Mouse (Mus musculus): ENCODE results near the gene Tbc1d22b. TPM values are rescaled to one million over a fixed set of nuclear protein-coding genes. Genes with fewer than 3 reads are reported as not detected.

Gene Tbc1d22b
- polyA plus RNA-seq, 1 experiment from 2014 or later = 6.9 TPM

GRCm38 (mm10) chr17:29615616-29616015 is 66.0 kb downstream of the Tbc1d22b start:
- ATAC-seq (ENCODE audit: low FRiP score, low TSS enrichment) (no peak), DNase-seq (ENCODE audit: low spot score) (no peak)
- WGBS = 8% methylated on average over 4 of the region's 4 CpGs
- Histone ChIP-seq H3K36me3 (ENCODE audit: control insufficient read depth, insufficient read depth, low read length) (peaks cover 2% of the 10 kb centered on the region; the same call in 1 of the 2 replicates), H3K4me2 (replicated peaks; ENCODE audit: low read depth) (peak overlapping the region; percentile 82), H3K4me3 (ENCODE audit: low read depth, low read length) (peak overlapping the region; percentile 96), H3K27ac (replicated peaks) (peak overlapping the region; percentile 4; the same call in 1 of the 2 replicates), H3K27me3 (ENCODE audit: control insufficient read depth, insufficient read depth, low read length) (no peaks in the 10 kb centered on the region), H3K9me3 (ENCODE audit: control insufficient read depth, low read length) (no peaks in the 10 kb centered on the region), H3K9ac (ENCODE audit: low read length) (peak overlapping the region; percentile 97), H3K4me1 (replicated peaks; ENCODE audit: control insufficient read depth, insufficient read depth) (no peaks in the 10 kb centered on the region; the same call in 1 of the 2 replicates)
- no peak for TF ChIP-seq CTCF (IDR thresholded peaks at IDR 0.05; ENCODE audit: low read depth)
- no peak for TF ChIP-seq EP300 (optimal IDR thresholded peaks at IDR 0.05)

GRCm38 (mm10) chr17:29619231-29619630 is 69.6 kb downstream of the Tbc1d22b start:
- Histone ChIP-seq H3K4me2 (replicated peaks; ENCODE audit: low read depth) (no peak overlapping the region), H3K9me3 (ENCODE audit: control insufficient read depth, low read length) (no peaks in the 10 kb centered on the region), H3K4me3 (ENCODE audit: low read depth, low read length) (no peak overlapping the region), H3K27ac (replicated peaks) (no peak overlapping the region), H3K36me3 (ENCODE audit: control insufficient read depth, insufficient read depth, low read length) (peaks cover 7% of the 10 kb centered on the region), H3K27me3 (ENCODE audit: control insufficient read depth, insufficient read depth, low read length) (no peaks in the 10 kb centered on the region), H3K4me1 (replicated peaks; ENCODE audit: control insufficient read depth, insufficient read depth) (no peaks in the 10 kb centered on the region; the same call in 1 of the 2 replicates), H3K9ac (ENCODE audit: low read length) (no peak overlapping the region)
- no peak for ATAC-seq (ENCODE audit: low FRiP score, low TSS enrichment)
- DNase-seq (ENCODE audit: low spot score) = no peak
- WGBS = 80% methylated on average over 3 of the region's 3 CpGs
- TF ChIP-seq CTCF (IDR thresholded peaks at IDR 0.05; ENCODE audit: low read depth) = no peak
- no peak for TF ChIP-seq EP300 (optimal IDR thresholded peaks at IDR 0.05)

GRCm38 (mm10) chr17:29623488-29623887 is 73.9 kb downstream of the Tbc1d22b start:
- Histone ChIP-seq H3K4me3 (ENCODE audit: low read depth, low read length) (no peak overlapping the region), H3K27ac (replicated peaks) (no peak overlapping the region), H3K4me2 (replicated peaks; ENCODE audit: low read depth) (no peak overlapping the region), H3K9ac (ENCODE audit: low read length) (no peak overlapping the region), H3K27me3 (ENCODE audit: control insufficient read depth, insufficient read depth, low read length) (no peaks in the 10 kb centered on the region), H3K4me1 (replicated peaks; ENCODE audit: control insufficient read depth, insufficient read depth) (no peaks in the 10 kb centered on the region), H3K9me3 (ENCODE audit: control insufficient read depth, low read length) (no peaks in the 10 kb centered on the region), H3K36me3 (ENCODE audit: control insufficient read depth, insufficient read depth, low read length) (peaks cover 20% of the 10 kb centered on the region)
- TF ChIP-seq CTCF (IDR thresholded peaks at IDR 0.05; ENCODE audit: low read depth) (no peak), EP300 (optimal IDR thresholded peaks at IDR 0.05) (no peak)
- DNase-seq (ENCODE audit: low spot score) = no peak
- WGBS = 91% methylated on average over 8 of the region's 8 CpGs
- no peak for ATAC-seq (ENCODE audit: low FRiP score, low TSS enrichment)

- Histone ChIP-seq H3K27me3 (ENCODE audit: control insufficient read depth, insufficient read depth, low read length) (no peaks in the 10 kb centered on the region), H3K4me1 (replicated peaks; ENCODE audit: control insufficient read depth, insufficient read depth) (no peaks in the 10 kb centered on the region), H3K4me3 (ENCODE audit: low read depth, low read length) (no peak overlapping the region), H3K36me3 (ENCODE audit: control insufficient read depth, insufficient read depth, low read length) (peaks cover 26% of the 10 kb centered on the region), H3K4me2 (replicated peaks; ENCODE audit: low read depth) (no peak overlapping the region), H3K27ac (replicated peaks) (no peak overlapping the region), H3K9ac (ENCODE audit: low read length) (no peak overlapping the region), H3K9me3 (ENCODE audit: control insufficient read depth, low read length) (no peaks in the 10 kb centered on the region)
- WGBS = 92% methylated on average over 9 of the region's 9 CpGs
- no peak for ATAC-seq (ENCODE audit: low FRiP score, low TSS enrichment)
- TF ChIP-seq CTCF (IDR thresholded peaks at IDR 0.05; ENCODE audit: low read depth) (no peak), EP300 (optimal IDR thresholded peaks at IDR 0.05) (no peak)
- no peak for DNase-seq (ENCODE audit: low spot score)
Observed at GRCm38 (mm10) chr17:29627285-29627684, 77.7 kb downstream of the Tbc1d22b start.

GRCm38 (mm10) chr17:29628946-29629345 is 79.4 kb downstream of the Tbc1d22b start:
- H3K27ac ChIP-seq (replicated peaks) = no peak overlapping the region
- no peak overlapping the region for H3K4me3 ChIP-seq (ENCODE audit: low read depth, low read length)
- H3K4me1 ChIP-seq (replicated peaks; ENCODE audit: control insufficient read depth, insufficient read depth) = no peaks in the 10 kb centered on the region
- no peak for TF ChIP-seq EP300 (optimal IDR thresholded peaks at IDR 0.05)
- no peak for TF ChIP-seq CTCF (IDR thresholded peaks at IDR 0.05; ENCODE audit: low read depth)
- H3K9ac ChIP-seq (ENCODE audit: low read length) = no peak overlapping the region
- no peak overlapping the region for H3K4me2 ChIP-seq (replicated peaks; ENCODE audit: low read depth)
- H3K9me3 ChIP-seq (ENCODE audit: control insufficient read depth, low read length) = no peaks in the 10 kb centered on the region
- H3K36me3 ChIP-seq (ENCODE audit: control insufficient read depth, insufficient read depth, low read length) = peaks cover 28% of the 10 kb centered on the region
- ATAC-seq (ENCODE audit: low FRiP score, low TSS enrichment) = no peak
- no peak for DNase-seq (ENCODE audit: low spot score)
- no peaks in the 10 kb centered on the region for H3K27me3 ChIP-seq (ENCODE audit: control insufficient read depth, insufficient read depth, low read length)
- WGBS = 89% methylated on average over 5 of the region's 5 CpGs

- no peak overlapping the region for H3K4me2 ChIP-seq (replicated peaks; ENCODE audit: low read depth)
- TF ChIP-seq CTCF (IDR thresholded peaks at IDR 0.05; ENCODE audit: low read depth) = no peak
- TF ChIP-seq EP300 (optimal IDR thresholded peaks at IDR 0.05) = no peak
- H3K4me3 ChIP-seq (ENCODE audit: low read depth, low read length) = no peak overlapping the region
- peaks cover 30% of the 10 kb centered on the region for H3K36me3 ChIP-seq (ENCODE audit: control insufficient read depth, insufficient read depth, low read length)
- no peaks in the 10 kb centered on the region for H3K4me1 ChIP-seq (replicated peaks; ENCODE audit: control insufficient read depth, insufficient read depth)
- no peak overlapping the region for H3K9ac ChIP-seq (ENCODE audit: low read length)
- no peaks in the 10 kb centered on the region for H3K9me3 ChIP-seq (ENCODE audit: control insufficient read depth, low read length)
- DNase-seq (ENCODE audit: low spot score) (no peak), ATAC-seq (ENCODE audit: low FRiP score, low TSS enrichment) (no peak)
- WGBS = 70% methylated on average over 5 of the region's 5 CpGs
- H3K27me3 ChIP-seq (ENCODE audit: control insufficient read depth, insufficient read depth, low read length) = no peaks in the 10 kb centered on the region
- H3K27ac ChIP-seq (replicated peaks) = no peak overlapping the region
Observed at GRCm38 (mm10) chr17:29629620-29630019, 80.0 kb downstream of the Tbc1d22b start.

Measured in stomach, postnatal 0 days (tissue).